Mouse (Mus musculus) frontal cortex, postnatal 25 days (tissue): ENCODE results near the gene Ints2.
"Not testable (repeated sequence)": the region's sequence is repeated elsewhere in the genome, so short reads cannot be mapped to it uniquely, and the experiment has no call there.

ENCODE experiments used
- DNase-seq, 2 experiments: peaks; one replicate each; pipeline ENCODE4 v3.0.0; 2022; ENCODE audit warnings: low spot score in 2 of 2

Ints2 gene

GRCm38 (mm10) chr11:86257460-86258076, at the start of gene Ints2:
TSS of gene Ints2 (minus strand) at chr11:86257575.
- DNase-seq = peak; percentile 90

DNA sequence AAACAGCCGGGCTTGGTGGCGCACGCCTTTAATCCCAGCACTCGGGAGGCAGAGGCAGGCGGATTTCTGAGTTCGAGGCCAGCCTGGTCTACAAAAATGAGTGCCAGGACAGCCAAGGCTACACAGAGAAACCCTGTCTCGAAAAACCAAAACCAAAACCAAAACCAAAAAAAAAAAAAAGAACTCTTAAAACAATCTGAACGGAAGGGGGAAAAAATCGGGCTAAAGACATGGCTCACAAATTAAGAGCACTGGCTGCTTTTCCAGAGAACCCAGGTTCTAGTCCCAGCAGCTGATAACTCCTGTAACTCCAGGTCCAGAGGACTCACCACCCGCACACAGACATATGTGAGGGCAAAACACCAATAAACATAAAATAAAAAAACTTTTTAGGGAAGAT, 34.8 kb upstream of the Ints2 start:
- not testable (repeated sequence) for DNase-seq

DNA sequence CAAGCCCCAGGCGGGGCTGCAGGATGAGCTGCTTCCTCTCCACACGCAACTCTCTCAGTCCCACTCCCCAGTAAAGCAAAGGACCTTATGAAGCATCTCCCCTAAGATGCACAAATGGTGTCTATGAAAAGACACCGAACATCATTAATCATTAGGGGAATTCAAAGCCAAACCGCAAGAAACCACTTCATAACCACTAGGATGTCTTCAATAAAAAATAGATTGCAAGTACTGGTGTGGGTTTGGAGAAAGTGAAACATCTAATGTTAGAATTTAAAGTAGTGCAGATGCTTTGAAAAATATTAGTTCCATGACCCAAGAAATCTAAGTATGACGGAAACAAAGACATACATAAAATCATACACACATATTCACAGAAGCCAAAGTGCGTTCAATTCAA, 34.3 kb upstream of the Ints2 start:
- DNase-seq = no peak

DNA sequence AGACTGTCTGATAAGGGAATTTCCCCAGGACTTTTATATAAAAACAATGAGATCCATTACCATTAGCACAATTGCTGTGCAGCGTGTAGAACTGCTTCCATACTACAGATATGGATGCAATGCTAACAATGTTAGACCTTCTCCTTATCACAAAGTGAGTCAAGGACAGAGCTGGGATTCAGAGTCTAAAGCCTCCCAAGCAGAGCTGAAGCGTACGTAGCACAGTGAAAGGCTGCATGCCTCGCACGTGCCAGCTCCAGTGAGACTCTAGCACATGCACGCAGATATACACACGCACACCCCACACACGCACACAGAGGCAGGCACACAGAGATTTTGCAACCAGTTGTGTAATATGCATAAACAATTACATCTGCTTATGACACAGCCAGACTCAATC, 28.4 kb upstream of the Ints2 start:
- no peak for DNase-seq

DNA sequence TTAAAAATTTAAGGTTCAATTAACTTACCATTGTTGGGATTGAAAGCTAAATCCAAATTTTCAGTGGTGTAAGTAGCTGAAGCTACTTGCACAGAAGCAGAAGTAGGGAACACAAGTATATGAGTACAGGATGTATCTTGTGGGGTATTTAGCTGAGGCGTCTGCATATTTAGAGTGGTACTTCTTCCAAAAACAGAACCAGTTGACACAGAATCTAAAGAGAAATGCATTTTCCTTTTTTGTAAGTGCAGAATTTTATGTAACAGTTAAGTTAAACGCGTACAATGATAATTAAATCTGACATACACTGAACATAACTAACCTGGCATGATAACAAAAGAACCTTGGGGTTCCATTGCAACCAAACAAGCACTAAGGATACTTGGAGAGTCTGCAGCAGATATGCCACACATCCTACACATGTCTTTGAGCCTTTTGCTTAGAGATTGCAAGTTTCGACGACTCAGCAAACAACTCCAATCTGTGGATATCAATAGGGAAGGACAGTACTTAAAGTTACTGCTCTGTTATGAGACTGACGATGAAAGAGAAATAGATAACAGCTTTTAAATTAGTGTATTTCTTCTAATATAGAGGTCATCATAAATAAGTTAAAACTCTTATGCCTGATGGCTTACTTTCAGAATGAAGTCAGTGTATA, 21.2 kb upstream of the Ints2 start:
- DNase-seq = no peak

DNA sequence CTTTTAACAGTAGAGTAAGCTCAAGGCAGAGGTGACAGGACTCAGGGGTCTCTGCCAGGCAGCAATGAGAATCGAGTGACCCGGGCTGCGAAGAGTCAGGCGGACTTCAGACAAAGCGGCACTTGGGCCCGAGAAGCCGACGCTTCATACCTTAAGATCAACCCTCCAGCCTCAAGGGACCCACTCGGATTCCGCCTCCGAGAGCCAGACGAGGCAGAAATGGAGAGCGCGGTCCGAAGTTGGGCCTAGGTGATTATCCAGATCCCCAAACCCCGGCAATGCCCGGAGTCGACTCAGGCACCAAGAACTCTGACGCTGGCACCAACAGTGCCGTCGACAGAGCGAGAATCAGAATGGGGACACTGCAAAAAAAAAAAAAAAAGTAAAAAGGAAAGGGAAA, 321 bp downstream of the Ints2 start:
- no peak for DNase-seq

DNA sequence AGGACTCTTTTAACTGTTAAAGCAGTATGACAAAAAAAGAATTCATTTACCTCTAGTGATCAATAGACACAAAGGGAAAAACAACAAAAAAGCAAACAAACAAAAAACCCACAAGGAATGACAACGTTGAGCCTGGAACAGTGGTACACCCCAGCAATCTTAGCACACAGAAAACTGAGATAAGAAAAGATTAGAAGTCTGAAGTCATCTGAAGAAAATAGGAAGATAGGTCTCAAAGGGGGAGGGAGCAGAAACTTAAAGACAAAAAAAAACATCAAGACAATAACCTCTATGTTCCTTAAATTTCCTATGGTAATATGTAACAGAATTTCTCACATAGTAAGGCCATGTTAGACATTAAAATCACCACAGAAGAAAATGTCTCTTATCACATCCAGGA, 4.0 kb downstream of the Ints2 start:
- no peak for DNase-seq

- no peak for DNase-seq
Observed at GRCm38 (mm10) chr11:86232446-86232845, 24.9 kb downstream of the Ints2 start.

- no peak for DNase-seq
Observed at GRCm38 (mm10) chr11:86231781-86232350, 25.5 kb downstream of the Ints2 start.

GRCm38 (mm10) chr11:86226646-86227180, 30.7 kb downstream of the Ints2 start:
- DNase-seq = no peak

GRCm38 (mm10) chr11:86225761-86226160, 31.6 kb downstream of the Ints2 start:
- DNase-seq = no peak

GRCm38 (mm10) chr11:86211803-86212202, 45.6 kb downstream of the Ints2 start:
- DNase-seq = no peak

- no peak for DNase-seq
Observed at GRCm38 (mm10) chr11:86209123-86209522, 48.3 kb downstream of the Ints2 start.

DNA sequence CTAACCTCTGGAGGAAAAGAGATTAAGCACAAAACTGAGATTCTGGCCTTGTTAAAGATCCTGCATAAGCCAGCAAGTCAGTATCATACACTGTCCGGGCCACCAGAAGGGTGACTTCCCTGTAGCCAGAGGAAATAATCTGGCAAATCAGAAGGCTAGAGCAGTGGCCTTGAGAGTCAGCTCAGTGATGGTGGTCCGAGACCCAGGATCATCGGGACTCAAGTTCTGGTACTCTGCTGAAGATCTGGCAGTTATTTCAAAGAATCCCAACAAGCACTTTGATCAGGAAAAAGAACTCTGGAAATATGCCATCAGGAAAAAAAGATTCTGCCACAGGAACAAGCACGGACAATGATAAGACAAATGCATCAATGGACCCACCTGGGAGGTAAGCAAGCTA, 51.5 kb downstream of the Ints2 start:
- no peak for DNase-seq

DNA sequence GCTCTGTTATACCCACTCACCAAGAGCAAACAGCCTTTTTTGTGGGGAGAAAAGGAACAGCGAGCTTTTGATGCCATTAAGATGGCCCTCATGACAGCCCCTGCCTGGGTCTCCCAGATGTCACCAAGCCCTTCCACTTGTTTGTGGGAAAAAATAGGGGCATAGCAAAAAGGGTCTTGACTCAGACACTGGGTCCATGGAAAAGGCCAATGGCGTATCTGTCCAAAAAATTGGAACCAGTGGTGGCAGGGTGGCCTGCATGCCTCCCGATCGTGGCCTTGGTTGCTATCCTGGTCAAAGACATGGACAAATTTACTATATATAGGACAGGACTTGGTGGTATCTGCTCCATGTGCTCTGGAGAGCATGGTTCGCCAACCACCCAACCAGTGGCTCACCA, 52.3 kb downstream of the Ints2 start:
- DNase-seq = no peak

- no peak for DNase-seq
Observed at GRCm38 (mm10) chr11:86201901-86202675, 55.3 kb downstream of the Ints2 start.

DNA sequence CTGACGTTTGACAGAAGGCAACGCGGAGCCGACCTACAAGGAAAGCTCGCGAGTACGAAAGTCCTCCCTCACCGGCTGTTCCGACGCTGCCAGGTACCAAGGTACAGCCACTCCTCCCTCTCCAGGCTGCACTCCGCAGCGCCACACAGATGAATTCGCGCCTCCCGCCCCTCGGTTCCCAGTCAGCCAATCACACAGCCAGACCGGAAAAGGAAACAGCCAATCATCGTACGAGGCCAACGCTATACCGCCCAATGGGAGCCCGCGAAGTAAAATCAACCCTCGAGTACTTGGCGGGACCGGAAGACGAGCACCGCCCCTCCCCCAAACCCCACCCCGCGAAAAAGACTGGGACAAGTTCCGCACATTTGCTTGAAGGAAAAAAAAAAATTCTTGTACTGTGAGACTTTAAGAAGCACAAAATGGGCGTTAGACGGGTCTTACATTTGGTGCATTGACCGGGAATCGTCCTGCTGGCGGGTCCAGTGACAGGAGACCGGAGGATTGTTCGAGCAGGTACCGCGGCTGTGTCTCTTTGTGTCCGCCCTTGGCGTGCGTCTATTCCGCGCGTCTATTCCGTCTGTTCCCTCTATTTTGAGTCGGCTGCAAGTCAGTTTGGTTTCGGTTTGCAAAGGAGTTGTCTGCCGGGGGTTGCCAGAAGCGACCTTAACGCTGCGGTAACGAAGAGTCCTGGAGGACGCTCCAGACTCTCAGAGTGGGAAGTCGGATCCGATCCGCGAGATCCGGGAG, 56.2 kb downstream of the Ints2 start, which contains the start of gene Brip1:
TSS of gene Brip1 (minus strand) at position 157 of the 750 bp plus-strand sequence.
- DNase-seq = peak; percentile 73 to 83

GRCm38 (mm10) chr11:86200460-86201021, 56.8 kb downstream of the Ints2 start:
- no peak for DNase-seq

DNA sequence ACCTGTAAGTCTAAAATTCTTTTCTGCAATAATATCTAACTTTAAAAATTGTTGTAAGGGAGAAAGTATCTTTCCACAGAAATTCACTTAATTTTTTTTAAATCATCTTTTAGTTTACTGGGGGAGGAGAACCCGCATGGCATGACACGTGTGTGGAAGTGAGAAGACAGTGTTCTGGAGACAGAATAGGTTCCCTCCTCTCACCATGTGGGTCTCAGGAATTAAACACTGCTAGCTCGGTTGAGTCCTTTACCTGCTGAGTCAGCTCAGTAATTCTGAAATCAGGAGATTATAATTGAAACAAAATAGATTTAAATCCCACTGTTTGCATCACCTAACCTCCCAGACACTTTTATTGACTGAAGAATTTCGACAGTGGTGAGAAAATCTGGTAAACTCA, 57.6 kb downstream of the Ints2 start:
- no peak for DNase-seq

GRCm38 (mm10) chr11:86185224-86185623, 72.2 kb downstream of the Ints2 start:
- DNase-seq = not testable (repeated sequence)

- DNase-seq = no peak
Observed at GRCm38 (mm10) chr11:86175833-86176232, 81.5 kb downstream of the Ints2 start.
